ENCODE assay signal across 11 mouse cellular contexts in the genomic region with DNA sequence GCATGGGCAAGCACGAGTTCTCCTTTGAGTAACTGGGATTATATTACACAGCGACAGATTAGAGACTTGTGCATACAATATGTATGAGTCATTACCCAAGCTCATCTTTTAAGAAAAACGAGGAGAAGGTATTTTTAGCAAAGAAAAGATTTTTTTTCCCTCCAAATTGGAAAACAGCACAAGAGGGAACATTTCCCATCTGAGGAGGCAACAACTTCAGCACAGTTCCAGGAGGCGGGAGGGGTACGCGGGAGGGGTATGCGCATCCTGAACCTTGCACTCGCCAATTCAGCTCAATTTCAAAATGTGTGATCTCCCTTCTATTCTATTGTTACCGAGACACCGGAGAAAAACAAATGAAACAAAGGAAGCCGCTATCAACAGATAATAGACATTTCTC.
DNase-seq lines count a peak whose midpoint lies in the region; ATAC-seq lines count a peak whose summit lies in the region.
"Had no signal": no experiment of that assay in that cellular context is flagged by ENCODE, and none has a peak within 500 bp of the region (broad histone marks: within the 10 kb centered on the region; RNA-seq: fewer than 3 reads in every experiment).

No protein-coding gene starts in this region.

- H3K9ac ChIP-seq in hindbrain, embryonic 11.5 days (ENCODE audit: low read depth, low read length) = no peak overlapping the region
- peak overlapping the region; percentile 39; the same call in 1 of the 2 replicates for H3K9ac ChIP-seq in midbrain, embryonic 16.5 days (ENCODE audit: low read depth, low read length)
- H3K9ac ChIP-seq: stomach, embryonic 15.5 days had no signal

- peaks cover 18% of the 10 kb centered on the region; the same call in 1 of the 2 replicates for H3K4me1 ChIP-seq in embryonic facial prominence, embryonic 10.5 days
- H3K4me1 ChIP-seq in hindbrain, embryonic 11.5 days (replicated peaks; ENCODE audit: control insufficient read depth, insufficient read depth, low read length) = no peaks in the 10 kb centered on the region
- H3K4me1 ChIP-seq in midbrain, embryonic 16.5 days (ENCODE audit: control insufficient read depth, insufficient read depth, low read length) = peaks cover 8% of the 10 kb centered on the region
- H3K4me1 ChIP-seq: stomach, embryonic 15.5 days had no signal

- H3K27me3 ChIP-seq in embryonic facial prominence, embryonic 10.5 days (replicated peaks; ENCODE audit: low read depth, poor library complexity, severe bottlenecking) = peaks cover 30% of the 10 kb centered on the region
- no peaks in the 10 kb centered on the region for H3K27me3 ChIP-seq in hindbrain, embryonic 11.5 days (ENCODE audit: control insufficient read depth, insufficient read depth, low read length)
- no peaks in the 10 kb centered on the region for H3K27me3 ChIP-seq in midbrain, embryonic 16.5 days (ENCODE audit: control insufficient read depth, insufficient read depth, low read depth, low read length)

- H3K9me3 ChIP-seq in embryonic facial prominence, embryonic 10.5 days = no peaks in the 10 kb centered on the region
- no peaks in the 10 kb centered on the region for H3K9me3 ChIP-seq in hindbrain, embryonic 11.5 days (ENCODE audit: control insufficient read depth, low read length)
- H3K9me3 ChIP-seq in midbrain, embryonic 16.5 days (replicated peaks; ENCODE audit: control insufficient read depth, low read length, poor library complexity, severe bottlenecking) = no peaks in the 10 kb centered on the region
- H3K9me3 ChIP-seq: stomach, embryonic 15.5 days had no signal

- no peak for DNase-seq in frontal cortex, postnatal 14 days (ENCODE audit: low spot score in 2 of 2)
- DNase-seq in embryonic facial prominence, embryonic 10.5 days (ENCODE audit: low spot score) = no peak
- no peak for DNase-seq in hindbrain, embryonic 11.5 days (ENCODE audit: low spot score)
- no peak for DNase-seq in natural killer cell, adult 2 months (ENCODE audit: low spot score in 2 of 2)
- DNase-seq in kidney, postnatal 4 days = no peak
- DNase-seq in heart, adult 11 months = no peak
- DNase-seq: cerebellum, postnatal 25 days; lung, adult 18-20 months had no signal

- peak overlapping the region; percentile 14 for H3K4me3 ChIP-seq in embryonic facial prominence, embryonic 10.5 days
- no peak overlapping the region for H3K4me3 ChIP-seq in hindbrain, embryonic 11.5 days (ENCODE audit: low read depth, low read length)
- H3K4me3 ChIP-seq in midbrain, embryonic 16.5 days (ENCODE audit: low read depth, low read length) = peak overlapping the region; percentile 33
- H3K4me3 ChIP-seq: stomach, embryonic 15.5 days had no signal

- H3K36me3 ChIP-seq in embryonic facial prominence, embryonic 10.5 days (replicated peaks) = no peaks in the 10 kb centered on the region
- H3K36me3 ChIP-seq in hindbrain, embryonic 11.5 days (ENCODE audit: control insufficient read depth, insufficient read depth, low read length) = no peaks in the 10 kb centered on the region
- H3K36me3 ChIP-seq in midbrain, embryonic 16.5 days (ENCODE audit: control insufficient read depth, insufficient read depth, low read length) = no peaks in the 10 kb centered on the region
- H3K36me3 ChIP-seq: stomach, embryonic 15.5 days had no signal

- peak overlapping the region; percentile 28 for H3K4me2 ChIP-seq in hindbrain, embryonic 11.5 days (replicated peaks; ENCODE audit: low read depth, low read length)
- peak overlapping the region; percentile 50 for H3K4me2 ChIP-seq in midbrain, embryonic 16.5 days (ENCODE audit: low read length)
- H3K4me2 ChIP-seq: stomach, embryonic 15.5 days had no signal

- 21% methylated on average over 11 of the region's 11 CpGs for WGBS in embryonic facial prominence, embryonic 10.5 days
- WGBS in hindbrain, embryonic 11.5 days = 18% methylated on average over 11 of the region's 11 CpGs
- WGBS in midbrain, embryonic 16.5 days = 15% methylated on average over 11 of the region's 11 CpGs

- no peak overlapping the region for H3K27ac ChIP-seq in embryonic facial prominence, embryonic 10.5 days (replicated peaks)
- no peak overlapping the region for H3K27ac ChIP-seq in hindbrain, embryonic 11.5 days (ENCODE audit: low read depth, low read length)
- no peak overlapping the region for H3K27ac ChIP-seq in midbrain, embryonic 16.5 days (ENCODE audit: low read length)
- H3K27ac ChIP-seq: stomach, embryonic 15.5 days had no signal

- peak; percentile 55 for ATAC-seq in frontal cortex, adult (ENCODE audit: low TSS enrichment)
- ATAC-seq in hindbrain, embryonic 11.5 days (ENCODE audit: low FRiP score) = no peak
- ATAC-seq in midbrain, embryonic 16.5 days = no peak
